Mouse (Mus musculus): ENCODE results near the gene Rbbp5.

DNA sequence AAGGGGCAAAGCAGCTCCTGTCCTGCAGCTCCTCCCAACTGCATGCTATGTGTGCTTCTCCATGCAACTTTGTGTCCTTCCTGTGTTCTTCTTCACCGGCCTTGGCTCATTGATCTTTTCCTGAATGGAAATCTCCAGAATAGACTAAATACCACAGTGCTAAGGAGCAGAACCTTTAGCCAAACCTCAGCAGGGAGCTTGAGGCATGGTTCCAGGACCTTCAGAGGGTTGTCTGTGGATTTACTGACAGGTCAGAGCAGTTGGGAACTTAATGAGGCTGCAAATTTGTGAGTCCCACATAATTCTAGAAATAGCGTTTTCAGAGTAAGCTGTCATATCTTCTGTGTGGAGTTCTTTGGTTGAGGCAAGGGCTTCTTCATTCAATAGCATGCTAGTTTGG lies 23.4 kb downstream of the Rbbp5 start:
- no peak for TF ChIP-seq POLR2A (IDR thresholded peaks at IDR 0.05; ENCODE audit: low read depth, low read length)
- no peak for TF ChIP-seq CTCF (IDR thresholded peaks at IDR 0.05; ENCODE audit: borderline replicate concordance, insufficient read depth, low read length)
